Mouse (Mus musculus) midbrain, embryonic 11.5 days (tissue): Measurements from ENCODE around the gene Tiam1. TPM values are rescaled to one million over a fixed set of nuclear protein-coding genes. Genes with fewer than 3 reads are reported as not detected.

Source experiments
- ATAC-seq: fragments of 200-750 bp; cut with Nextera tagmentation; 2 replicates; pipeline ENCODE4 v1.8.0; 2017; ENCODE audit warnings: moderate TSS enrichment, moderate library complexity; ENCODE audit not compliant: low FRiP score
- DNase-seq: peaks from one replicate; pipeline ENCODE4 v3.0.0; 2015; ENCODE audit warnings: low spot score; ENCODE audit errors: missing footprints
- H3K27ac ChIP-seq: fragments of 300-500 bp; sonication (generic); 2 replicates; pipeline ENCODE4 v1.5.1; 2014; ENCODE audit warnings: low read depth, low read length
- H3K27me3 ChIP-seq: fragments of 300-500 bp; sonication (generic); 2 replicates; pipeline ENCODE4 v1.6.1; 2014; ENCODE audit warnings: mild to moderate bottlenecking, low read length, moderate library complexity, mixed read lengths; ENCODE audit not compliant: control insufficient read depth, insufficient read depth
- H3K36me3 ChIP-seq: fragments of 300-500 bp; sonication (generic); 2 replicates; pipeline ENCODE4 v1.6.1; 2014; ENCODE audit warnings: mild to moderate bottlenecking, low read length, moderate library complexity, mixed read lengths; ENCODE audit not compliant: control insufficient read depth, insufficient read depth
- H3K4me1 ChIP-seq: fragments of 300-500 bp; sonication (generic); 2 replicates; pipeline ENCODE4 v1.6.1; 2014; ENCODE audit warnings: low read length; ENCODE audit not compliant: control insufficient read depth, insufficient read depth
- H3K4me2 ChIP-seq: fragments of 300-500 bp; sonication (generic); 2 replicates; pipeline ENCODE4 v1.6.1; 2014; ENCODE audit warnings: mild to moderate bottlenecking, moderate library complexity
- H3K4me3 ChIP-seq: fragments of 300-500 bp; sonication (generic); 2 replicates; pipeline ENCODE4 v1.5.1; 2014; ENCODE audit warnings: low read depth, low read length
- H3K9ac ChIP-seq: fragments of 300-500 bp; sonication (generic); 2 replicates; pipeline ENCODE4 v1.6.1; 2014; ENCODE audit warnings: low read length
- H3K9me3 ChIP-seq: fragments of 300-500 bp; sonication (generic); 2 replicates; pipeline ENCODE4 v1.6.1; 2016; ENCODE audit warnings: low read length; ENCODE audit not compliant: control insufficient read depth
- WGBS: fragments of 180-500 bp; shearing (Covaris S2); extraction: QIAGEN DNeasy Blood & Tissue Kit; methylation state at CpG from one replicate; pipeline ENCODE4 v1.1.7; 2014; 5-methylcytosine and 5-hydroxymethylcytosine counted together
- polyA plus RNA-seq: library from polyadenylated mRNA; unstranded; fragments of >200 nt; fragmentation: Nextera tagmentation; extraction: Ambion mirVana; gene quantifications from 2 replicates; pipeline ENCODE4 v1.2.1, GENCODE M21; 2014

Tiam1 gene
- polyA plus RNA-seq, 1 experiment from 2014 or later, result 14.2 TPM

DNA sequence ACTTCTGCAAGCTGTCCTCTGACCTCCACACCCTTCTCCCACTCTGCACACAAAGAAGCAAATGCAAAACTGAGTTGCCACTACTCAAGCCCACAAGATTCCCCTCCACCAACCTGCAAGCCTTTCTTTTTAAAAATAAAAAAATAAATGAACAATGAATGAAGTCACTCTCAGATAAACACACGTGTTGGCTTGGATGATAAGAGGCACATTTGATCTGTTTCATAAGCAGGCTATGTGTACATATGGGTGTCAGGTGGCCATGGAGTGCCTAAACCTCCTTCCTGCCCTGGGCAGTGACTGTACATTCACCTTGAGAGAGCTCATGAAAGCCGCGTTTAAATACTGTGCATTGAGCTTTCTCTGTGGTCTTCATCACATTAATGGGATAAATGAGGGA lies 267.5 kb downstream of the Tiam1 start:
- Histone ChIP-seq H3K4me3 (no peak overlapping the region), H3K36me3 (no peaks in the 10 kb centered on the region), H3K9me3 (peaks cover 3% of the 10 kb centered on the region; the same call in 1 of the 2 replicates), H3K27me3 (no peaks in the 10 kb centered on the region), H3K27ac (no peak overlapping the region), H3K4me1 (peaks cover 9% of the 10 kb centered on the region; the same call in 1 of the 2 replicates), H3K4me2 (no peak overlapping the region), H3K9ac (no peak overlapping the region)
- no peak for ATAC-seq
- 90% methylated on average over 3 of the region's 3 CpGs for WGBS
- no peak for DNase-seq

DNA sequence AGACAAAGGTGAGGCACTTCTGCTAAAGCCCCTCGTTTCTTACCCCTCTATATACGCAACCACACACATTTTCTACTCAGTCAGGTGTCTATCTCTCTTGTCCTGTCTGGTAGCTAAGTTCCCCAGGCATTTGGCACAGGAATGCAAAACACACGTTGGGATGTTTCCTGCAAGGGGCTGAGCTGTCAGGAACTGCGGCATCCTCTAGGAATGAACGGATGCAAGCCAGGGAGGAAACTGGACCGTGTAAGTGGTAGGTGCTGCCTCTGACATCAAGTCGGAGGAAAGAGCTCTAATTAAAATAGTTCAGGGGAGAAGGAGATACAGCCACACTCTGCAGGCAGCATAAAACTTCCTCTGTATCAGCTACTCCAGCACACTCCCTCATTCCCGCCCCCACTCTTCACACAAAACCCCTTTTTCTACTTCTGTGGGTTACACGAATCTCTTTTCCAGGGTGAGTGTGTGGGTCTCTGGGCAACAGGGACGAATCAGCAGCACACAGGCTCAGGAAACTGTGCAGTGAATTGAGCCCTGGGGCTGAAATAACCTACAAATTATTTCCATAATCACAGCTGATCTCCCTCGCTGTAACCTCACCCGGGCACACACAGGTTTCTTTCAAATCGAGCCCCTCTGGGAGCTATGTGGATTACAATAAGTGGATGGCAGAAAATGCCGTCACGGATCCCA lies 269.4 kb downstream of the Tiam1 start:
- Histone ChIP-seq H3K4me1 (peaks cover 9% of the 10 kb centered on the region; the same call in 1 of the 2 replicates), H3K9ac (no peak overlapping the region), H3K36me3 (no peaks in the 10 kb centered on the region), H3K27me3 (no peaks in the 10 kb centered on the region), H3K9me3 (peaks cover 3% of the 10 kb centered on the region; the same call in 1 of the 2 replicates), H3K4me3 (no peak overlapping the region), H3K27ac (no peak overlapping the region), H3K4me2 (no peak overlapping the region)
- ATAC-seq, result no peak
- 60% methylated on average over 15 of the region's 15 CpGs for WGBS
- DNase-seq, result no peak

GRCm38 (mm10) chr16:89872011-89872942 lies 271.3 kb downstream of the Tiam1 start:
- Histone ChIP-seq H3K9ac (no peak overlapping the region), H3K9me3 (peaks cover 3% of the 10 kb centered on the region; the same call in 1 of the 2 replicates), H3K4me1 (peaks cover 9% of the 10 kb centered on the region; the same call in 1 of the 2 replicates), H3K27me3 (no peaks in the 10 kb centered on the region), H3K36me3 (no peaks in the 10 kb centered on the region), H3K4me2 (no peak overlapping the region), H3K27ac (no peak overlapping the region), H3K4me3 (no peak overlapping the region)
- ATAC-seq (0 out of 2 replicates have a peak, but pooled peaks have one; percentile 23), DNase-seq (no peak)
- WGBS, result 86% methylated on average over 20 of the region's 20 CpGs

DNA sequence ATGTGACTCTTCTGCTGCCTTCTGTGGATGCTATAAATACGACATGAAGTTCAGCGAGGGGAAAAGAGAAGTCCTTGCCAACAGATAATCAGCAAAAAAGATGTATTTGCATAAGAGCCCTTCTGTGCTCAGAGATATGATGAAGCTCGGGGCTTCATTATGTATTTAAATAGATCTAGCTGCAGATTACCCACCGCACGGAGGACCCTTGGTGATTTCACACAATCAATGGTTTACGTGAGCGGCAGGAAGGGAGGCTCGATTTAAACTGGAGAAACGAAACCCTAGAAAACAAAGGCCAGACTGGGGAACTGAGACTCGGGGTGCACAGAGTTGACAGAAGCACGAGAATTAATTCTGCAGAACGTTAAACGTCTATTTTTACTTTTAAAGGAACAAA lies 272.2 kb downstream of the Tiam1 start:
- H3K27ac ChIP-seq, result no peak overlapping the region
- 86% methylated on average over 13 of the region's 13 CpGs for WGBS
- no peaks in the 10 kb centered on the region for H3K36me3 ChIP-seq

DNA sequence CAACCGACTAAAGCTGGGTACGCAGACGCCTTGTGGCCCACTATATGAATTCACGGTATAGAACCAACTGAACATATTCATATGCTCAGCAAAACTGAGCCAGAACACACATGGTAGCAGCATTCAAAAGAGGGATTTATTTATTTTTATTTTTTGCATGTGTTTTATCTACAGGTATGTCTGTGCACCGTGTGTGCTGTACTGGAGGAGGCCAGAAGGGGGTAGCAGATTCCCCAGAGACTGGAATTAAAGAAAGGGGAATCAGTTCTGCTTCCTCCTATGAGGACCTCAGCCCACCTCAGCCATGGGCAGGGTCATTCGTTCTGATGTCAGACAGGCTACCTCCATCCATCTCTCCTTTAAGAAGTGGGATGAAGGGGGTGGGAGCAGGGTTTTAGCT lies 273.5 kb downstream of the Tiam1 start:
- no peaks in the 10 kb centered on the region for H3K27me3 ChIP-seq
- H3K9ac ChIP-seq, result no peak overlapping the region
- H3K4me1 ChIP-seq, result peaks cover 9% of the 10 kb centered on the region; the same call in 1 of the 2 replicates
- H3K36me3 ChIP-seq, result no peaks in the 10 kb centered on the region
- DNase-seq (no peak), ATAC-seq (no peak)
- no peak overlapping the region for H3K27ac ChIP-seq
- H3K9me3 ChIP-seq, result no peaks in the 10 kb centered on the region
- H3K4me3 ChIP-seq, result no peak overlapping the region
- H3K4me2 ChIP-seq, result no peak overlapping the region
- 94% methylated on average over 6 of the region's 6 CpGs for WGBS

More for the DNA sequence above, 272.2 kb downstream of the Tiam1 start:
- Histone ChIP-seq H3K4me2 (no peak overlapping the region), H3K4me1 (peaks cover 9% of the 10 kb centered on the region; the same call in 1 of the 2 replicates), H3K9me3 (peaks cover 3% of the 10 kb centered on the region; the same call in 1 of the 2 replicates), H3K4me3 (no peak overlapping the region), H3K9ac (no peak overlapping the region), H3K27me3 (no peaks in the 10 kb centered on the region)
- ATAC-seq, result no peak
- DNase-seq, result no peak

GRCm38 (mm10) chr16:89868502-89868901 lies 275.1 kb downstream of the Tiam1 start:
- 97% methylated on average over 3 of the region's 3 CpGs for WGBS
- no peak overlapping the region for H3K9ac ChIP-seq
- H3K4me2 ChIP-seq, result no peak overlapping the region
- no peaks in the 10 kb centered on the region for H3K9me3 ChIP-seq
- H3K4me1 ChIP-seq, result peaks cover 3% of the 10 kb centered on the region; the same call in 1 of the 2 replicates
- H3K27ac ChIP-seq, result no peak overlapping the region
- H3K36me3 ChIP-seq, result no peaks in the 10 kb centered on the region
- no peaks in the 10 kb centered on the region for H3K27me3 ChIP-seq
- H3K4me3 ChIP-seq, result no peak overlapping the region
- no peak for ATAC-seq
- DNase-seq, result no peak

DNA sequence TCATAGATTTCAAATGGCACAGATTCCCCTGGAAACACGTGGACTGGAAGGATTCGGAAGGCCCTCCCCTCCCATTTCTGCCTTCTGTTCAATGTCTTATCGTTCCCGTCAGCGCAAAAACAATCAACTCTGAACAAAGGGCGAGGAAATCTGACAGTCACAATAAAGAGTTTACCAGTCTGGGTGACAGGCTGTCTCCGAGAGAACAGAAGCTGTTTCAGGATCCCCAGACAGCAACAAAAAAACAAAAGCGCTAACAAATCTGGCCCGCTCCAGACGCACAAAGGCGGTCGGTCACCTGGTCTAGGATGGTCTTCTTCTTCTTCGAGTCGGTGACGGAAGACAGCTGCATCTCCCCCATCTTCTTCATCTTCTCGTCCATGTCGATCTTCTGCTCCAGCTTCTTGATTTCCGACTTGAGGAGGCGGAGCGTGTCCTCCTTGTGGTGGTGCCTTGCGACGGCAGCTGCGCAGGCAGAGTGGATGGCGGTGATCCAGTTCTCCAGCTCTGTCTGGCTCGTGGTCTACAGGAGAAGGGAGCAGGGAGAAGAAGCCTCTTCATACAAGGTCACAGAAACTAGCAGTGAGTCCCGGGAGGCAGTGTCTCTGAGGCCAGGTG lies 276.2 kb downstream of the Tiam1 start:
- Histone ChIP-seq H3K27me3 (no peaks in the 10 kb centered on the region), H3K4me1 (peaks cover 13% of the 10 kb centered on the region), H3K9me3 (no peaks in the 10 kb centered on the region), H3K27ac (no peak overlapping the region), H3K36me3 (no peaks in the 10 kb centered on the region), H3K9ac (no peak overlapping the region), H3K4me3 (no peak overlapping the region), H3K4me2 (no peak overlapping the region)
- WGBS, result 85% methylated on average over 26 of the region's 26 CpGs
- ATAC-seq, result no peak
- DNase-seq, result no peak

DNA sequence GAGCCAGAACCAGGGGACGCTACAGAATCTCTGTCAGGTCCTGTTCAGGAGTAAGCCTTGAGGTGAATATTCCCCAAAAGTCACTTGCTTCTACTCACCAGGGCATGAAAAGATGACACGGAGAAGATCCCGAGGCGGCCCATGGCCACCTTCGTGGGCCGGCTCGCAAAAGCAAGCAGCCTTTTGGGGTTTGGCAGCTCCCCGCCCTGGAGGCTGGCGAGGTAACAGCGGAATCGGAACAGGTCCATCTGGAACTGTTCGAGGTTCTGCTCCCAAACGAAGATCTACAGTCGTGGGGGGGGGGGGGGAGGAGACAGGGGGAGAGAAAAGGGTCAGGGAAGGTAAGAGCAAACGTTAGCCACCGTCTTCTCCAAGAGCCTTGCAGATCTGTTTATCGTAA lies 278.4 kb downstream of the Tiam1 start:
- no peaks in the 10 kb centered on the region for H3K9me3 ChIP-seq
- no peak overlapping the region for H3K9ac ChIP-seq
- H3K4me2 ChIP-seq, result no peak overlapping the region
- DNase-seq (no peak), ATAC-seq (no peak)
- no peak overlapping the region for H3K4me3 ChIP-seq
- H3K27me3 ChIP-seq, result no peaks in the 10 kb centered on the region
- peaks cover 13% of the 10 kb centered on the region for H3K4me1 ChIP-seq
- WGBS, result 91% methylated on average over 17 of the region's 17 CpGs
- no peaks in the 10 kb centered on the region for H3K36me3 ChIP-seq
- H3K27ac ChIP-seq, result no peak overlapping the region
